Mouse (Mus musculus) frontal cortex, postnatal 10 days (tissue): ENCODE measurements around the gene Stx8.
A peak's percentile ranks its signal among the peaks of the same experiment; 100 is the strongest.

Experiments used
- DNase-seq, 2 experiments: peaks; one replicate each; pipeline ENCODE4 v3.0.0; 2022; ENCODE audit warnings: low spot score in 2 of 2, mixed read lengths in 1 of 2

Gene Stx8

DNA sequence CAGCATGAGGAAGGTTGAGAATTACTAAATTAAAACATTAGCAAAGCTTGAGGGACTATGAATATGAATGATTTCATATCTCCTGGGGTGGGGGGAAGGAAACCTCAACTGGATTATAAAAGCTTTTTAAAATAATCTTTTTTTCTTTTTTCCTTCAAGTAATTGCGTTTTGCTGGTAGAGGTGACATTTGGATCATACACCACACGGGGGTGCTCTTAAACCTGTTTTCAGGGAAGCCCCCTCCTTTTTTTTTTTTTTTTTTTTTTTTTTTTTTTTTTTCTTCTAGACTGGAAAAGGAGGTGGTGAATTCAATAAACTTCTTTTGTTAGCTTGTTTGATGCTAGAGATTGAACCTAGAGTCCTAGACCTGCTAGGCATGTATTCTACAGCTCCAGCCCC lies 9.3 kb downstream of the Stx8 start:
- DNase-seq: peak in 1 of 2 experiments; percentile 33

- DNase-seq: no peak
Measured at GRCm38 (mm10) chr11:67983564-67983963, 17.6 kb downstream of the Stx8 start.

DNA sequence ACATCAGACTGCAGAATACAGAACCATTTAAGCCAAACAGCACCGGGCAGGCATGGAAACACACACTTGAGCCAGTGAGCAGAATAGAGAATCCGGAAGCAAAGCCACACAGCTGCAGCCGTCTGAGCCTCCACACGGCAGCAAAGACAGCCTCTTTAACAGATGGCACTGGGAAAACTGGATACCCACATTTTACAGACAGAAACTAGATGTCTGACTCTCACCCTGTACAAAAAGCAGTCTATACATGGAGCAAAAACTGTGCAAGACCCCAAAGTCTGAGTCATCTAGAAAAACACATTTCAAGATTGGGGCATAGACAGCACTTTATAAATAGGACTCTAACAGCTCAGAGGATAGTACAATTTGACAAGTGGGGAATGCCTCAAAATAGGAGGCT lies 25.2 kb downstream of the Stx8 start:
- DNase-seq: no peak

DNA sequence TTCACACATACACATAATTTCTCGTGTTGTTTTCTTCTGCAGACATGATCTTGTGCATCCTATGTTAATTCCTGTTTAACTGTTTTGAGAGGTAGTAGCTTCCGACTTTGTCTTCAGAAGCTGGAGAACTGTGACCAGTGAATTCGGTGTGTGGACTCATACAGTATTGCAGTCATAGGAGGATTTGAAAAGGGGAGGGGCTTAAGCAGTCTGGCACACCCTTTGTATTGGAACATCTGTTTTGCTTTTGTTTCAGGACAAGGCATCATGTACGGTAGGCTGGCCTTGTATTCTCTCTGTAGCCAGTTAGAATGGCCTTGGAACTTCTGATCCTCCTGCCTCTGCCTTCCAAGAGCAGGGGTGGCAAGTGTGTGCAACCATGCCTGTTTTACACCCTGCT lies 30.0 kb downstream of the Stx8 start:
- DNase-seq: no peak

DNA sequence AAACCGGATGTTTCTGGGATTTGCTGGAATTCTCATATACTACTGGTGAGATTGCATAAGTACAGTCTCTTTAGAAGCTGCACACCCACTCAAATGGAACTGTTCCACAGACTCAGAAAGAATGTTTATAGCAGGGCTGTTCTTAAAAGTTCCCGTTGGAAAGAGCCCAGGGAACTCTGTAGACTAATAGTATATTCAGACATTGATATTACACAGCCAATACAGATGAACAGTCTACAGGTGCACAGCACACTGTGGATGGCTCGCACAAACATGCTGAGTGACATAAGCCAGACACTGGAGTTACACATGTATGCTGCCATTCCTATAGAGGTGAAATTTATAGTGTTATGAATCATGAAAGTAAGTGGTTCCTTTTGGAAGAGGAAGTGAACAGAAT lies 32.9 kb downstream of the Stx8 start:
- DNase-seq: no peak

GRCm38 (mm10) chr11:67999629-68000028 lies 33.6 kb downstream of the Stx8 start:
- no peak for DNase-seq

DNA sequence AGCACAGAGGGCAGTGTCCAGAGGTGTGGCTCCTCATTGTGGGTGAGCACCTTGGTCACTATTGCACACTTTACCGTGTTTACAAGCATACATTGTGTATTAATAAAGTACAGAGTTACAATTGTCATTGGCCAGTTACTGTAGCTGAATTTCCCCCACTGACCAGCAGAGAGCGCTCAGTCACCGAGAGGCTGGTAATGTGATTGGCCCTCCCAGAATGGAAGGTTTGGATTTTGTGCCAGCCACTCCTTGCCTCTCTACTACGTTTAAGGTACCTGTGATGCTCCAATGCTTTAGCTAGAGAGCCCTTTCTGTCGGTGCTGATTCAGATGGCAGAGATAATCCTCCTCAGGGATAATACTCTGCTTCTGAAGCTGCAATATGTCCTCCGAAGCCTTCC lies 38.2 kb downstream of the Stx8 start:
- peak in 1 of 2 experiments; percentile 51 for DNase-seq

DNA sequence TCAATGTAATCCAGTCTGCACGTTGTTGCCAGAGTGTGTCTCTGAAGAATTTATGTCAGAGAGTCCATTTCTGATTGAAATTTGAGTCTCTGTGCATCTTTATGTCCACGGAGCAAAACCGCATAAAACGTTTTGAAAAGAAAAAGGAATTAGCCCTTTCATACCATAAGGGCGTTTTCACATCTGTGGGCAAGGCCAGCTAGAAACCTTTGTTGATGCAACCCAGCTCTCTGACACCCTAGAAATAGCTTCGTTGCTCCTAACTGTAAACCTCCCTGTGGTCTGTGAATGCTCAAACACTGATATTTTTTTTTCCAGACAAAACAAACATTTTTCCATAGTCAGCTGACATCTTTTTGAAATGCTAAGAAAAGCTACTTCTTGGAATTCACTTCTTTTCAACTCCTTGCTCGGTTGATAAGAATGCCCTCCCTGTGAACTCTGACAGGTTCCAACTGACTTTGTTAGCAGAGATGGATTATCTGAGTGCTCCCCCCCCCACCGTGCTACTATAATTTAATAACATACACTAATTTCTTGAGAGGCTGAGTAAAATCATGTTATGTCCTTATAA lies 40.3 kb downstream of the Stx8 start:
- no peak for DNase-seq

GRCm38 (mm10) chr11:68007645-68008044 lies 41.7 kb downstream of the Stx8 start:
- no peak for DNase-seq

GRCm38 (mm10) chr11:68009377-68009776 lies 43.4 kb downstream of the Stx8 start:
- DNase-seq: no peak

DNA sequence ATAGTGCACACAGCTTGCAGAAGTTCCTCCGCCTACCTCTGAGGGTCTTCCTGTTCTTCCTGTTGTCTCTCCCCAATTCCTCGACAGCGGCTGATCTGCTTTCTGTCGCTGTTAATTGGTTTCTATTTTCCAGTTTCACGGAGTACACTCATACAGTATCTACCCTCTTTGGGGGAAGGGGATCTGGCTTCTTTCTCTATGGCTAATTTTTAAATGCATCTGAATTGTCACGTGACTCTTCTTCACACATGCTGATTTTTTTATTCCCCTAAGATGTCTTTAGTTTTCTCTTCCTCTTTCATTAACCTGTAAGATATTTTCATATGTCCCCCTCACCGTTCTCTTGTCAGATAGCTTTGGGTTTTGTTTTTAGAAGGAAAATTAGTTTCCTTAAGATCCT lies 46.2 kb downstream of the Stx8 start:
- DNase-seq: no peak

- no peak for DNase-seq
Measured at GRCm38 (mm10) chr11:68018191-68018590, 52.2 kb downstream of the Stx8 start.

GRCm38 (mm10) chr11:68019156-68019555 lies 53.2 kb downstream of the Stx8 start:
- DNase-seq: no peak

DNA sequence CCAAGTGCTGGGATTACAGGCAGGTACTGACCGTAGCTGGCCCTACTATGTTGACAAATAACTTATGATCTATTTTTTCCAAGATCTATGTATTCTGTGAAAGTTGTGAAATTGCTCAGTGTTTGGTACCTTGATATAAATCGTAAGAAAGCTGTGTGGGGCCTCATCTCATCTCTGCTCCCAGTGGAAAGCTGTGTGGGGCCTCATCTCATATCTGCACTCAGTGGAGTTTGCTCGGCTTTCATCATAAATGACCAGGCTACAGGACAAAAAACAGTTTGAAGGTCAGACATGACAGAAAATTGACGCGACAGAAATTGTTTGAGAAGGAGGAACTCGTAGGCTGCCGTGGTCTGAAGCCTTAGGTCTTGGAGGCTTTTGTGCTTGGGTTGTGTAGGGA lies 56.0 kb downstream of the Stx8 start:
- DNase-seq: no peak

DNA sequence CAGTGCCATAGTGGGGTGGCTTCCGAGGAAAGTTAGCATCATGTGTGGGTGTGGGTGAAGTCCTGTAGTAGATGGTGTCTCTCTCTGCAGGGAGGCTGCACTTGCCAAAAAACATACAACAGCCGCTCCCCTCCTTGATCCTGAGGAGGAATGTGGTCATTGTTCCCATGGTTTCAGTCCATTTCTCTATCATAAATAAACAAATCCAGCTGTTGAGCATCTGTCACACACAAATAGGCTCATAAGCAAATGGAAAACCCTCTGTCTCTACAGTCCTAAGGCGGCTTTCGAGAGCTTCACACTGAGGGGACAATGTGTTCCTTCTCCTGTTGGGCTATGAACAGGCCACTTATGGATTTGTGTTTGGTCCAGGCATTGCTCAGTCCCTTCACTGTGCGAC lies 56.9 kb downstream of the Stx8 start:
- no peak for DNase-seq

DNA sequence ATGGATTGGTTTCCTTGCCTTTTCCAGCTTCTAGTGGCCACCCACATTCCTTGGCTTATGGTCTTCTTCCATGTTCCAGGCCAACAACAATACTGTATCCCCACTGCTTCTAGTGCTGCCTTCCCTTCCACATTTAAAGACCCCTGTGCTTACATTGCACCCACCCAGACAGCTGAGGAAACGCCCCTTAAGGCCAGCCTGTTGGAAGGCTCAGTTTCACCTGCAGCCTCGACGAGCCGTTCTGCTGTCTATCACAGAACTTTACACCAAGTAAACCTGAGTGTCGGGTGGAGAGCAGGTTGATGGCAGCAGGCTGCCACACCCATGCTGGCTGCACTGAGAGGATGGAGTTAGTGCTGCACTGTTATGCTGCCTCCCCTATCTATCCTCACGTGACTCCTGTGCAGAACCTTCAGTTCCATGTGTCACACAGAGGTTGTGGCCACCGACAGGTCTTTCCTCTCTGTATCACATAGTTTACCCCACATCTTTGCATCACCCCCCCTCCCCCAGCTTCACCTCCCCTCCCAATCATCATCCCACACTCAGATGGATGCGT lies 57.9 kb downstream of the Stx8 start:
- no peak for DNase-seq

DNA sequence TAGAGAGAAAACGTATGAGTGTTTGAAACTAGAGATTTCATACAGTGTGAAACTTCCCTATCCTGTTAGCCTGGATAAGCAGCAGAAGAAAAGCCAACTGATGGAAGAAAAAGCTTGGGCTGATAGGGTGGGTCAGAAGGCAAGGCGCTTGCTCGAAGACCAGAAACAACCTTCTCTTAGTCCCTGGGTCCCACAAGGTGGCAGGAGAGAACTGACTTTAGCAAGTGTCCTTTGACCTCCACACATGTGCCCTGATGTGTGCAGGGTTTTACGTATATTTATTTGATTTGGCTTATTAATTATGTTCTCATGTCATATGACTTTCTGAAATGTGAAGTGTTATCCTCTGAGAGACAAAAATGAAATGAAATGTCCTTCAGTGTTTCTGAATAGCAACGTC lies 60.6 kb downstream of the Stx8 start:
- DNase-seq: no peak

DNA sequence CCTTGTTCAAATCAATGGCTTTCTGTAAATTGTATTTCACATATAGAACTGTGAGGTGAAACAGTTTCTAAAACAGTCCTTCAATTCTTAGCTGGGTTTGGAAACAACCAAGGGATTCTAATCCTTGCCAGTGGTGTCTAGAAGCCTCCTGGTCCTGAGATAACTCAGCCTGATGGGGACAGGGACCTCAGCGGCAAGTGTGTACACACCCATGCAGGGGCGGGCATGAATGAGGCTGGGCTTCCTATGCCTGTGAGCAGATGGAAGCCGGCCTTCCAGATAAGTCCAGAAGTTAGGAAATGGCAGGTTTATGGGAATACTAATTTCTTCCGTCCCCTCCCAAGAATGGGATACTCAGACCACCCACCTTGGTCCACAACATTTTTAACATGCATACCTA lies 63.1 kb downstream of the Stx8 start:
- no peak for DNase-seq

DNA sequence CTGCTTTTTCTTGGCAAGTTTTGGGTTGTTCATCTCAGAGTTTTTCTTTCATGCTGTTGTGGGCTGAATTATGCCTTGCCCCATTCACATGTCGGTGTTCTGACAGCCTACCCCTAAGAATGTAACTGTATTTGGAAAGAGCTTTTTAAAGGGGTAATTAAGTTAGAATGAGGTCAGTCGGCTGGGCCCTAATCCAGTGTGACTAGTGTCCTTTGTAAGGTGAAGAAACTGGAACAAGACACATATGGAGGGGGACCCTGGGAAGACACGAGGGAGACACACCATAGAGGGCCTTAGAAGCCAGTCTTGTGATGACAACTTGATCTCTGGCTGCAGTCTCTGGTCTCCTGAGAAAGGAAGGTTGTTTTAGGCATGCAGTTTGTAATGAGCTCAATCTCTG lies 63.9 kb downstream of the Stx8 start:
- DNase-seq: no peak

DNA sequence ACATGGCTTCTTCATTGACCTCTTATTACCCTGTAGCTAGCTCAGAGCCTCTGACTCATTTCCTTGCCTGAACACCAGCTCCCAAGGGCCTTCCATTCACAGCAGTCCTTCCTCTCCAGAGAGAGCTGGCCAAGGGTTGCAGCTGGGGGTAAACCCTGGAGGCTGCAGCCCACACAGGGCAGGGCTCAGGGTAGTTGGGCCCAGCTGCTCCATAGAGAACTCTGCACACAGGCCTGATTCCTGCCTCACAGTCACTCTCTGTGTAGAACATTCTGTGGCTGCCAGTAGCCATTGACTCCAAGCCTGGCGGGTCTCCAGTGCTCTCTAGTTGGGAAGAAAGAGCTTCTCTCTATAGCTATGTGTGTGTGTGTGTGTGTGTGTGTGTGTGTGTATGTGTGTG lies 64.8 kb downstream of the Stx8 start:
- peak; percentile 62 to 74 for DNase-seq

- no peak for DNase-seq
Measured at GRCm38 (mm10) chr11:68032448-68032847, 66.5 kb downstream of the Stx8 start.

GRCm38 (mm10) chr11:68033331-68033926 lies 67.4 kb downstream of the Stx8 start:
- DNase-seq: no peak

GRCm38 (mm10) chr11:68034422-68034821 lies 68.4 kb downstream of the Stx8 start:
- no peak for DNase-seq
